Mouse (Mus musculus) embryonic facial prominence, embryonic 10.5 days (tissue): ENCODE data around the gene Il3ra. TPM values are rescaled to one million over a fixed set of nuclear protein-coding genes. Genes with fewer than 3 reads are reported as not detected.

Experiments
- DNase-seq: peaks from one replicate; pipeline ENCODE4 v3.0.0-alpha.2; 2017; ENCODE audit warnings: low spot score
- H3K27ac ChIP-seq: fragments of 300-500 bp; sonication (generic); replicated peaks from 2 replicates; pipeline ENCODE4 v1.5.1; 2016; ENCODE audit warnings: mild to moderate bottlenecking
- H3K27me3 ChIP-seq: fragments of 300-500 bp; sonication (generic); replicated peaks from 2 replicates; pipeline ENCODE4 v1.6.1; 2016; ENCODE audit warnings: low read depth, mild to moderate bottlenecking; ENCODE audit not compliant: poor library complexity, severe bottlenecking
- H3K36me3 ChIP-seq: fragments of 300-500 bp; sonication (generic); replicated peaks from 2 replicates; pipeline ENCODE4 v1.6.1; 2016; ENCODE audit warnings: mild to moderate bottlenecking, moderate library complexity
- H3K4me1 ChIP-seq: fragments of 300-500 bp; sonication (generic); 2 replicates; pipeline ENCODE4 v1.6.1; 2016
- H3K4me3 ChIP-seq: fragments of 300-500 bp; sonication (generic); 2 replicates; pipeline ENCODE4 v1.5.1; 2016; ENCODE audit warnings: mild to moderate bottlenecking, moderate library complexity
- H3K9me3 ChIP-seq: fragments of 300-500 bp; sonication (generic); 2 replicates; pipeline ENCODE4 v1.6.1; 2016; ENCODE audit warnings: mild to moderate bottlenecking
- WGBS: fragments of 180-500 bp; shearing (Covaris S2); methylation state at CpG from one replicate; pipeline ENCODE4 v1.1.7; 2016; 5-methylcytosine and 5-hydroxymethylcytosine counted together
- polyA plus RNA-seq: library from polyadenylated mRNA; unstranded; fragments of >200 nt; fragmentation: Nextera tagmentation; extraction: Ambion mirVana; gene quantifications from 2 replicates; pipeline ENCODE4 v1.2.1, GENCODE M21; 2016

The Il3ra gene
- polyA plus RNA-seq, 1 experiment from 2014 or later: 2.2 TPM

DNA sequence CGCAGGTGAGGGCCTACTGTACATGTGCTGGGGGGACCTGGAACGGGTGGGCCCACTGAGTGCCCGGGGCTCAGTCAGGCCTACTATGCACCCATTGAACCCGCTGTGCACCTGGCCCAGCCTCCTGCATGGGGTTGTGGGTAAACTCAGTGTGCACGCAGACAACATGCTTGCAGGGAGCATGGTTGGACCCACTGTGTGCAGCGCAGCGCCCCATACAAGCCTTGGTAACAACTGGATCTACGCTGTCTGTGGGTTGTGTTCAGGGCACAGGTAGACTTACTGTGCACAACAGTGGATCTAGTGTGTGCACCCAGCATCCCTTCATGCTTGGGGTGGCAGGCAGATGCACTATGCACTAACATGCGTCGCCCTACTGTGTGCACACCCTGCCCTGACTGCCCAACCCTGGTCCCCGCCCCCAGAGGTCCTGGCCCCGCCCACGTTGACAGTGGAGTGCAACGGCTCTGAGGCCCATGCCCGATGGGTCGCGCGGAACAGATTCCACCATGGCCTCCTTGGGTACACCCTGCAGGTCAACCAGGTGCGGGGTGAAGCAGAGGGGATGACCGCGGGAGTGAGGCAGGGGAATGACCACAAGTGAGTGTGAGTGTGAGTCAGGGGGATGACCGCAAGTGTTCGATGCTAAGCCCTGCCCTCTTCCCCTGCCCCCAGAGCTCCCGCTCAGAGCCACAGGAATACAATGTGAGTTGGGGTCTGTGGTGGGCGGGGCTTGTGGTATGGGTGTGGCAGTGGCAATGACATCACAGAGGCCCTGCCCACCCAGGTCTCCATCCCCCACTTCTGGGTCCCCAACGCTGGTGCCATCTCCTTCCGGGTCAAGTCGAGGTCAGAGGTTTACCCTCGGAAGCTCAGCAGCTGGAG lies 4.4 kb downstream of the Il3ra start:
- H3K27ac ChIP-seq: no peak overlapping the region
- DNase-seq: peak; percentile 8
- WGBS: 95% methylated on average over 29 of the region's 29 CpGs
- peaks cover 93% of the 10 kb centered on the region for H3K9me3 ChIP-seq
- H3K4me3 ChIP-seq: no peak overlapping the region
- H3K36me3 ChIP-seq: peaks cover 48% of the 10 kb centered on the region
- peaks cover 5% of the 10 kb centered on the region; the same call in 1 of the 2 replicates for H3K4me1 ChIP-seq
- H3K27me3 ChIP-seq: no peaks in the 10 kb centered on the region

DNA sequence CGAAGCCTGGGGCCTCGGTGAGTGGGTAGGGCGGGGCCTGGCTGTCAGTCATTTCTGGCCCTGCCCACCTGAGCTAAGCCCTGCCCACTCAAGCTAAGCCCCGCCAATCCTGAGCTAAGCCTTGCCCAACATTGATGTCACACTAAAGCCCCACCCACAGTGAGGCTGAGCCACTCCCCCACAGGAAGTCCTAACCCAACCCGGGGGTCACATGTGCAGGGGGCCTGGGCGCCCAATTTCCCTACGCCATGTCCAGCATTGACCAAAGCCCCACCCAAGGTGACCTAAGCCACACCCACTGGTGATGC lies 5.0 kb downstream of the Il3ra start:
- Histone ChIP-seq H3K36me3 (peaks cover 48% of the 10 kb centered on the region), H3K4me1 (peaks cover 5% of the 10 kb centered on the region; the same call in 1 of the 2 replicates), H3K4me3 (no peak overlapping the region), H3K9me3 (peaks cover 95% of the 10 kb centered on the region), H3K27ac (no peak overlapping the region), H3K27me3 (no peaks in the 10 kb centered on the region)
- no peak for DNase-seq
- WGBS: 94% methylated on average over 7 of the region's 7 CpGs

DNA sequence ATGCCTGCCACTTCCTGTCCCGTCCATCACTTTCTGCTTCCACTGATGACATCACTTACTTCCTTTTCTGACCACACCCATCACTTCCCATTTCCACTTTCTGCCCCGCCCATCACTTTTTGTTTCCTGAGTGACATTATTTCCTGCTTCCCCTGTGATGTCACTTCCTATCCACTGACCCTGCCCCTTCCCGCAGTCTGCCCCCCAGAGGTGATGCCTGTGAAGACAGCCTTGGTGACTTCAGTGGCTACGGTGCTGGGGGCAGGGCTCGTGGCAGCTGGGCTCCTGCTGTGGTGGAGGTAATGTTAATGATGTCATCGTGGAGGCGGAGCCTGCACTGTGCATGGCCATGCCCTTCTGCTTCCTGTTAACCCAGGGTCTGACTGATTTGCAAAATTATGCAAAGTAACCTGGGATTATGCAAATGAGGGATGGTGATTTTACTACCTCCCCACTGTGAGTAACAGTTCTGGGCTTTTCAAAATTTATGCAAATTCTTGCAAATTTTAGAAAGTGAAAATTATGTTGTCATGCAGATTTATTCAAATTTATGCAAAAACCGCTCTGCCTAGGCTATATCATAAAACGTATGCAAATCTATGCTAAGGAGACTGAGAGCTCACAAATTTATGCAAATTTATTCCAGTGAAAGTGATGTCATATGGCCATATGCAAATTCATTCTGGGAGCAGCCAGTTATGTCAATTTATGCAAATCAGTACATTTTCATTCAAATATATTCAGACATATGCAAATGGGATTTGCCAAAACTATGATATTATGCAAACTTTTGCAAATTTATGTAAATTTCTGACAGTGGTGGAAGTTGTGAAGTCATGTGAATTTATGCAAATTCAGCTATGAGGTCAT lies 5.9 kb downstream of the Il3ra start:
- 96% methylated on average over 9 of the region's 9 CpGs for WGBS
- no peak overlapping the region for H3K4me3 ChIP-seq
- H3K9me3 ChIP-seq: peaks cover 86% of the 10 kb centered on the region
- no peak overlapping the region for H3K27ac ChIP-seq
- peaks cover 47% of the 10 kb centered on the region for H3K36me3 ChIP-seq
- peaks cover under 1% of the 10 kb centered on the region; the same call in 1 of the 2 replicates for H3K4me1 ChIP-seq
- H3K27me3 ChIP-seq: no peaks in the 10 kb centered on the region
- DNase-seq: peak; percentile 9

DNA sequence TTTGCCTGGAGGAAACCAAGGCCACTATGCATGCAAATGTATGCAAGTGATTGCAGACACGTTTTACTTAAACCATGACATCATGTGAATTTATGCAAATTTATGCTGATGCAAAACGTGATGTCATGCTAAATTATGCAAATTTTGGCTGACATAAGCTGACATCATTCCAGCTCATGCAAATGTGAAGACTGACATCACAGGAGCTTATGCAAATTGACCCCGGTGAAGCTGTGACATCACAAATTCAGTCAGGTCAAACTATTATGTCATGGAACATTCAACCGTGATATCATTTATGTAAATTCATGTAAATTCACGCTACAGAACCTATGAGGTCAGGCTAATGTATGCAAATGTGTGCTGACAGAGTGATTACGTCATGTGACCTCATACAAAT lies 6.5 kb downstream of the Il3ra start:
- no peaks in the 10 kb centered on the region for H3K27me3 ChIP-seq
- DNase-seq: peak; percentile 12
- H3K4me1 ChIP-seq: no peaks in the 10 kb centered on the region
- peaks cover 41% of the 10 kb centered on the region for H3K36me3 ChIP-seq
- H3K9me3 ChIP-seq: peaks cover 80% of the 10 kb centered on the region
- H3K4me3 ChIP-seq: no peak overlapping the region
- no peak overlapping the region for H3K27ac ChIP-seq
- 86% methylated on average over 6 of the region's 6 CpGs for WGBS

DNA sequence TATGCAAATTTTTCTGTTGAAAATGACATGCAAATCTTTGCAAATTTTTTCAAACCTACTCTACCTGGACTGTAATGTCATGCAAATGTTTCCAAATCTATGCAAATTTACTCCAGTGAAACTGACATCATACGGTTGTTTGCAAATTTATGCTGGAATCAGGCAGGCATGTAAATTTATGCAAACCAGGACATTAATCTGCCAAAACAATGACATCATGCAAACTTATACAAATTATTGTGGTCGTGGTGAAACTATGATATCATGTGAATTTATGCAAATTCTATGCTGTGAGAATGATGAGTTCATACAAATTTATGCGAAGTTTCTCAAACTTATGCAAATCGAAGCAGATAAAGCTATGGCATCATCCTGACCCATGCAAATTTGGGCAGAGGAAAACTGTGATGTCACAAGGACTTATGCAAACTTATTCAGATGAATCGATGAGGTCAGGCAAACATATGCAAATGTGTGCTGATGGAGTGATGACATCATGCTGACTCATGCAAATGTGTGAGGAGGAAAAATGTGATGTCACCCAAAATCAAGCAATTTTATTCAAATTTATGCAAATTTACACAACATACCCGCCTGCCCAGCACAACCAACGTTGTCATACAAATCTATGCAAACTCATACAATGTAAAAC lies 7.1 kb downstream of the Il3ra start:
- peak; percentile 12 for DNase-seq
- Histone ChIP-seq H3K4me3 (no peak overlapping the region), H3K4me1 (no peaks in the 10 kb centered on the region), H3K27me3 (no peaks in the 10 kb centered on the region), H3K9me3 (peaks cover 74% of the 10 kb centered on the region), H3K36me3 (peaks cover 37% of the 10 kb centered on the region), H3K27ac (no peak overlapping the region)
- 91% methylated on average over 7 of the region's 7 CpGs for WGBS

DNA sequence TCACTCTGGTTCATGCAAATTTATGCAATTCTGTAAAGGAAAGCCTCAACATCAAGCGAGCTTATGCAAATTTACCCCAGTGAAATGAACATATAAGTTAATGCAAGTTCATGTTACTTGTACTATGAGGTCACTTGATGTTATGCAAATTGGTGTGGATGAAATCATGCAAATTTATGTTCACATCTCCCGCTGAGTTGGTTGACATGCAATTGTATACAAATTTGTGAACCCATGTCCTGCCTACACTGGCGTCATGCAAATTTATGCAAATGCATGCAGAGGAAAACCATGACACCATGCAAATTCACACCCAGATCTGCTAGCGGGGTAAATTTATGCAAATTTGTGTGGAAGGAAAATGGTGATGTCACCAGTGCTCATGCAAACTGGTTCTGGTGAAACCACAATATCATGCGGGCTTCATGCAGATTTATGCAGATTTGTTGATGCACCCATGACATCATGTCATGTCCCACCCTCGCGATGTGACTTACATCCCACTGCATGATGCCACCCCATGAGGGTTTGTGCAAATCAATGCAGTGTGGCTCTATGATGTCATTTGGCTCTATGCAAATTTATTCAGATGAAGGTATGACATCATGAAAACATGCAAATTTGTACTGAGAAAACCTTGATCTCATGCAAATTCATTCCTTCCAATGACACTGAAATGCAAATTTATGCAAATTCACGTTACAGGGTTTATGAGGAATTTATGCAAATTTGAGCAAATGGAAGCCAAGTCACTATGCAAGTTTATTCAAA lies 7.8 kb downstream of the Il3ra start:
- Histone ChIP-seq H3K36me3 (peaks cover 32% of the 10 kb centered on the region), H3K9me3 (peaks cover 67% of the 10 kb centered on the region), H3K27me3 (no peaks in the 10 kb centered on the region), H3K27ac (no peak overlapping the region), H3K4me3 (no peak overlapping the region), H3K4me1 (no peaks in the 10 kb centered on the region)
- DNase-seq: peak; percentile 9
- 93% methylated on average over 8 of the region's 8 CpGs for WGBS

DNA sequence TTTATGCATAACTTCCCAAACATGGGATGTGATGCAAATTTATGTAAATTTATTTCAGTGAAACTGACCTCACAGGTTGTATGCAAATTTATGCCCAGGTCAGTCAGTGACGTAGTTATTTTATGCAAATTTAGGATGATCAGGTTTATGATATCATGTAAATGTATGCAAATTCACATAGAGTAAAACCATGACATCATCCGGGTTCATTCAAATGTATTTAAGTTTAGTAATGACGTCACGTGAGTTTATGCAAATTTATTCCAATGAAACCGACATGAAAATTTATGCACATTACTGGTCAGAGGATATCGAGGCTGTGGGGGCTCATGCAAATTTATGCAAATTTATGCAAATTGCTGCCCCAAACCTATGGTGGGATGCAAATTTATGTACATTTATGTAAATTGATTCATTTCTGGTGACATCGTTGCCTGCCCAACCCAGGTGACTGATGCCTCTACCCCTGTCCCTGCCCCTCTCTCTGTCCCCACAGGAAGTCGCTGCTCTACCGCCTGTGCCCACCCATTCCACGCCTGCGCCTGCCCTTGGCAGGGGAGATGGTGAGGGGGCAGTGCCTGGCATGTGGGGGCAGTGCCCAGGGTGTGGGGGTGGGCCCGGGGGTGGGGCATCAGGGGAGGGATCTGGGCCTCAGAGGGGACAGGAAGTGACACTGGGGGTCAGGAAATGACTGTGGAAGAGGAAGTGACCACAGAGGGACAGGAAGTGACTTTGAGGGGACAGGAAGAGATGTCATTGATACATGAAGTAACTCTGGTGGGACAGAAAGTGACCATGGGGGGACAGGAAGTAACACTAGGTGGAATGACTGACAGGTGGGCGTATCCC lies 8.7 kb downstream of the Il3ra start:
- Histone ChIP-seq H3K27me3 (no peaks in the 10 kb centered on the region), H3K36me3 (peaks cover 24% of the 10 kb centered on the region), H3K4me1 (no peaks in the 10 kb centered on the region), H3K27ac (no peak overlapping the region), H3K4me3 (no peak overlapping the region), H3K9me3 (peaks cover 59% of the 10 kb centered on the region)
- 92% methylated on average over 13 of the region's 13 CpGs for WGBS
- peak; percentile 7 for DNase-seq

DNA sequence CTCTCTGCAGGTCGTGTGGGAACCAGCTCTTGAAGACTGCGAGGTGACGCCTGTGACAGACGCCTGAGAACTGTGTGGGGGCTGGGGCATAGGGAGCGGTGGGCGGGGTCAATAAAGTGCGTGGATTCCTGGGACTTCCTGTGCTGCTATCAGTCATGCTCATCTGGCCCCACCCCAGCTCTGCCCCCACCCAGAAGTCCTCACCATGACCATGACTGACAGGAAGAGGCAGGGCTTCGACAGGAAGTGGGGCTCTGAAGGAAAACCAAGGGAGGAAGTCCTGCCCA lies 9.2 kb downstream of the Il3ra start:
- no peak for DNase-seq
- no peaks in the 10 kb centered on the region for H3K4me1 ChIP-seq
- peaks cover 53% of the 10 kb centered on the region for H3K9me3 ChIP-seq
- H3K27me3 ChIP-seq: no peaks in the 10 kb centered on the region
- peaks cover 19% of the 10 kb centered on the region for H3K36me3 ChIP-seq
- H3K27ac ChIP-seq: no peak overlapping the region
- H3K4me3 ChIP-seq: no peak overlapping the region
- 93% methylated on average over 8 of the region's 8 CpGs for WGBS

DNA sequence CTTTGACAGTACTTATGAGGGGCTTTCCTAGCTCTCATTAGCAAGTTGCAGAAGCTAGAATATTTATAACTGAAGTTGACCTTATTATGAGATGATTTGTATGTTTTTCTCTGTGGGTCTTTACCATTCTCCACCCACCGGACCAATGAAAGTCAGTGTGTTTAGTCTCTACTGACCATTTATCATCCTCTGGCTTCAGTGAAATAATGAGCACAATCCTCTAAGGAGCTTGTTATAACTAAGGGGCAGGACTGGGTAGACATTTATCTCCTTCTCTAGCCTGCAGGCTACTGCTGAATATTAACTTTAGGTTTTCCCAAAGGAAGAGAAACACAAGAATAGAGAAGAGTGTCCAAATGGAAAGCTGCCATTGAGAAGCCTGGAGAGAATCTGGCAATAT lies 49.5 kb downstream of the Il3ra start:
- Histone ChIP-seq H3K36me3 (no peaks in the 10 kb centered on the region), H3K4me1 (no peaks in the 10 kb centered on the region), H3K4me3 (no peak overlapping the region), H3K27me3 (no peaks in the 10 kb centered on the region), H3K9me3 (peaks cover 5% of the 10 kb centered on the region; the same call in 1 of the 2 replicates), H3K27ac (no peak overlapping the region)
- DNase-seq: no peak
- WGBS: 91% methylated on average over 1 of the region's 1 CpGs

DNA sequence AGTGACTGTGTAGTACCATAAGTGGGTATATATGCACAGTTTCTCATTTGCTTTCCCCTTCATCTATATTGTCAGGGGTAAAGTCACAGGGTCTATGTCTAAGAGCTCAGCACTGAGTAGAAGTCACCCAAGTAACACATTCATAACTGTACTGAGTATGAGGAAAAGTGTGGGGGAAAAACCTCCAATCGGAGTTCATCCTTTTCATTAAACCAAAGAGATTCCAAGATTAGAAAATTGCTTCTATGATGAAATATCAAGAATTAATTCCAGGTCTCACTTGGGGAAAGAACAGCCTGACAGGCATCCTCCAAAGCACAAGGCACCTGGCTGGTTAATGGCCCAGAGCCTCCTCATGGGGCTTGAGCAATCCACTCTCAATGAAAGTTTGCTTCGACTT lies 54.9 kb downstream of the Il3ra start, which contains the start of gene Olfr721-ps1:
Gene Olfr721-ps1, plus strand, starts transcription at position 301 of the 400 bp plus-strand sequence.
- no peak for DNase-seq
- H3K36me3 ChIP-seq: no peaks in the 10 kb centered on the region
- H3K27ac ChIP-seq: no peak within 1 kb of the TSS
- no peak within 1 kb of the TSS for H3K4me3 ChIP-seq
- WGBS: 82% methylated on average over 2 of the region's 2 CpGs
- H3K27me3 ChIP-seq: no peaks in the 10 kb centered on the region
- H3K9me3 ChIP-seq: peaks cover 5% of the 10 kb centered on the region; the same call in 1 of the 2 replicates
- no peaks in the 10 kb centered on the region for H3K4me1 ChIP-seq
